Mouse (Mus musculus): ENCODE data around the gene 4932415D10Rik. TPM values are rescaled to one million over a fixed set of nuclear protein-coding genes. Genes with fewer than 3 reads are reported as not detected.

Gene 4932415D10Rik
- polyA plus RNA-seq (2012; rRNA removed), result not detected in 2 replicates

DNA sequence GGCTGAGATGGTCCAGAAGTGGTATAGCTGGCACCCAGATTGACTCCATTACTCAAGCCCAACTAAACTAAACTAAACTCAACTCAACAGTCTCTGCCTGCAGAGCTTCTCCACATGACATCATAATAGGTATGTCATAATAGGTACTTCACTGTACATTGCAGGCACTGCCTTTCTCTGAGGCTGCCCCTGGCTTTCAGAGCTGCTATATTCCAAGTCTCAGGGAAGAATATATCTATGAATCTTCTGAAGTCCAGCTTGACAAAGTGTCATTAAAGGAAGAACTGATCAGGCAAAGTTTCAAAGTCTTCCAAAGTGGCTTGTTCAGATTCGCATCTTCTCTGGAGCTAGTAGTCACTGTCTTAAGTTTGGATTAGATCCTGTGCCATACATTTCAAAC lies at the start of gene 4932415D10Rik:
TSS of gene 4932415D10Rik (minus strand) at position 101 of the 400 bp plus-strand sequence.
- WGBS, result 89% methylated on average over 1 of the region's 1 CpGs
- no peak within 1 kb of the TSS for H3K4me3 ChIP-seq (replicated peaks; ENCODE audit: insufficient read depth, low read depth, low read length)
- DNase-seq, result no peak
- no peak for TF ChIP-seq CTCF (IDR thresholded peaks at IDR 0.05; ENCODE audit: borderline replicate concordance, insufficient read depth, low read depth, low read length)
- no peak for TF ChIP-seq POLR2A (IDR thresholded peaks at IDR 0.05; ENCODE audit: borderline replicate concordance, insufficient read depth, low read length)
- H3K27ac ChIP-seq (ENCODE audit: insufficient read depth, low read length), result no peak within 1 kb of the TSS
- H3K27me3 ChIP-seq (ENCODE audit: control insufficient read depth, insufficient read depth, low read length), result no peaks in the 10 kb centered on the region
- H3K4me1 ChIP-seq (ENCODE audit: control insufficient read depth, insufficient read depth, low read length), result no peaks in the 10 kb centered on the region

- no peak for TF ChIP-seq POLR2A (IDR thresholded peaks at IDR 0.05; ENCODE audit: borderline replicate concordance, insufficient read depth, low read length)
- TF ChIP-seq CTCF (IDR thresholded peaks at IDR 0.05; ENCODE audit: borderline replicate concordance, insufficient read depth, low read depth, low read length), result no peak
- Histone ChIP-seq H3K4me3 (replicated peaks; ENCODE audit: insufficient read depth, low read depth, low read length) (no peak overlapping the region), H3K4me1 (ENCODE audit: control insufficient read depth, insufficient read depth, low read length) (no peaks in the 10 kb centered on the region), H3K27ac (ENCODE audit: insufficient read depth, low read length) (no peak overlapping the region), H3K27me3 (ENCODE audit: control insufficient read depth, insufficient read depth, low read length) (no peaks in the 10 kb centered on the region)
- 91% methylated on average over 9 of the region's 9 CpGs for WGBS
- no peak for DNase-seq
Measured at GRCm38 (mm10) chr10:82361911-82362310, 45.5 kb upstream of the 4932415D10Rik start.

GRCm38 (mm10) chr10:82355401-82355800 lies 39.0 kb upstream of the 4932415D10Rik start:
- WGBS, result 95% methylated on average over 4 of the region's 4 CpGs
- no peak for DNase-seq
- Histone ChIP-seq H3K27me3 (ENCODE audit: control insufficient read depth, insufficient read depth, low read length) (no peaks in the 10 kb centered on the region), H3K27ac (ENCODE audit: insufficient read depth, low read length) (no peak overlapping the region), H3K4me3 (replicated peaks; ENCODE audit: insufficient read depth, low read depth, low read length) (no peak overlapping the region), H3K4me1 (ENCODE audit: control insufficient read depth, insufficient read depth, low read length) (no peaks in the 10 kb centered on the region)
- TF ChIP-seq CTCF (IDR thresholded peaks at IDR 0.05; ENCODE audit: borderline replicate concordance, insufficient read depth, low read depth, low read length) (no peak), POLR2A (IDR thresholded peaks at IDR 0.05; ENCODE audit: borderline replicate concordance, insufficient read depth, low read length) (no peak)

GRCm38 (mm10) chr10:82354083-82355010 lies 38.0 kb upstream of the 4932415D10Rik start, which contains the start of gene Gm4924:
Gm4924 (plus strand) TSS chr10:82354255.
- Histone ChIP-seq H3K4me1 (ENCODE audit: control insufficient read depth, insufficient read depth, low read length) (no peaks in the 10 kb centered on the region), H3K27ac (ENCODE audit: insufficient read depth, low read length) (peak within 1 kb of the TSS; percentile 96), H3K27me3 (ENCODE audit: control insufficient read depth, insufficient read depth, low read length) (no peaks in the 10 kb centered on the region), H3K4me3 (replicated peaks; ENCODE audit: insufficient read depth, low read depth, low read length) (peak within 1 kb of the TSS; percentile 78)
- peak; percentile 88 to 90 for DNase-seq
- 3% methylated on average over 34 of the region's 34 CpGs for WGBS
- TF ChIP-seq POLR2A (IDR thresholded peaks at IDR 0.05; ENCODE audit: borderline replicate concordance, insufficient read depth, low read length) (peak; percentile 74; the same call in 1 of the 2 replicates), CTCF (IDR thresholded peaks at IDR 0.05; ENCODE audit: borderline replicate concordance, insufficient read depth, low read depth, low read length) (no peak)

- Histone ChIP-seq H3K27me3 (ENCODE audit: control insufficient read depth, insufficient read depth, low read length) (no peaks in the 10 kb centered on the region), H3K4me1 (ENCODE audit: control insufficient read depth, insufficient read depth, low read length) (no peaks in the 10 kb centered on the region), H3K27ac (ENCODE audit: insufficient read depth, low read length) (no peak overlapping the region), H3K4me3 (replicated peaks; ENCODE audit: insufficient read depth, low read depth, low read length) (no peak overlapping the region)
- 86% methylated on average over 5 of the region's 5 CpGs for WGBS
- TF ChIP-seq POLR2A (IDR thresholded peaks at IDR 0.05; ENCODE audit: borderline replicate concordance, insufficient read depth, low read length), result no peak
- no peak for TF ChIP-seq CTCF (IDR thresholded peaks at IDR 0.05; ENCODE audit: borderline replicate concordance, insufficient read depth, low read depth, low read length)
- DNase-seq, result no peak
Measured at GRCm38 (mm10) chr10:82329826-82330225, 13.4 kb upstream of the 4932415D10Rik start.

DNA sequence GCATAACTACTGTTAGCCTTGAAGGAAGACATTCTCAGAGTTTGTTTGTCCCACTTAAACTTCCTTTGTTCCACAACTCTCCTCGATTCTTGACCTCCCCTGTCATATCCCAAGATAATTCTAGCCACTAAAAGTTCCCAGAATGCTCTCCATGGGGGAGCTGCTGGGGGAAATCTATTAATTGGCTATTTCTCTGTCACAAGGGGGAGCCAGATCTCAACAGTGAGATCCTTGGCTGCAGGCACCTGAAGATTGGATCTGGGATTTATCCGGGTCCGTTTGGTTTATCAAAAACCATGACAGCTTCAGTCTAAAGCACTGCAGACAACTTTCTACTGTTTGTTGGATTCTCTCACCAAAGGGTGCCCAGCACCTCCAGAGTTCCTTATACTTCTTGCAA lies 3.8 kb upstream of the 4932415D10Rik start:
- no peak overlapping the region for H3K27ac ChIP-seq (ENCODE audit: insufficient read depth, low read length)
- TF ChIP-seq POLR2A (IDR thresholded peaks at IDR 0.05; ENCODE audit: borderline replicate concordance, insufficient read depth, low read length) (no peak), CTCF (IDR thresholded peaks at IDR 0.05; ENCODE audit: borderline replicate concordance, insufficient read depth, low read depth, low read length) (no peak)
- H3K4me3 ChIP-seq (replicated peaks; ENCODE audit: insufficient read depth, low read depth, low read length), result no peak overlapping the region
- 55% methylated on average over 3 of the region's 3 CpGs for WGBS
- no peak for DNase-seq
- H3K4me1 ChIP-seq (ENCODE audit: control insufficient read depth, insufficient read depth, low read length), result no peaks in the 10 kb centered on the region
- H3K27me3 ChIP-seq (ENCODE audit: control insufficient read depth, insufficient read depth, low read length), result no peaks in the 10 kb centered on the region

- TF ChIP-seq POLR2A (IDR thresholded peaks at IDR 0.05; ENCODE audit: borderline replicate concordance, insufficient read depth, low read length), result no peak
- TF ChIP-seq CTCF (IDR thresholded peaks at IDR 0.05; ENCODE audit: borderline replicate concordance, insufficient read depth, low read depth, low read length), result no peak
- Histone ChIP-seq H3K4me1 (ENCODE audit: control insufficient read depth, insufficient read depth, low read length) (no peaks in the 10 kb centered on the region), H3K27me3 (ENCODE audit: control insufficient read depth, insufficient read depth, low read length) (no peaks in the 10 kb centered on the region), H3K4me3 (replicated peaks; ENCODE audit: insufficient read depth, low read depth, low read length) (no peak overlapping the region), H3K27ac (ENCODE audit: insufficient read depth, low read length) (no peak overlapping the region)
- DNase-seq, result no peak
- 51% methylated on average over 2 of the region's 2 CpGs for WGBS
Measured at GRCm38 (mm10) chr10:82296440-82296839, 19.9 kb downstream of the 4932415D10Rik start.

DNA sequence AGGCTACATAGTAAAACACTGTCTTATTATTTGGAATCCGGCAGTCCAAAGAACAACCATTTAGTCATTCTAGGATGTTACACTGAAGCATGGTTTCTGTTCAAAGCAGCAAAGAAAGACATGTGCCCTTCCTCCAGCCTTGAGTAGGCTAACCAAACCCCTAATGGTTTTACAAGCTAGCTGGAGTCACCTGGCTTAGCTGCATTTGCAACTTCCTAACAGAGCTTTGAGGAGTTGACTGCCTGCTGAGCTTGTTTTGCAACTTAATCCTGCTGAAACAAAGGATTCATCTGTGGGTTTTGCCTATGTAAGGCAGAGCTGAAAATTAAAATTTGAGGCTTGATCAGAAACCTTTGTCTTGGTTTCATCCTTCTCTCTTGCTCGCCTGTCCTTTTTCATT lies 59.1 kb downstream of the 4932415D10Rik start:
- Histone ChIP-seq H3K4me3 (replicated peaks; ENCODE audit: insufficient read depth, low read depth, low read length) (no peak overlapping the region), H3K4me1 (ENCODE audit: control insufficient read depth, insufficient read depth, low read length) (no peaks in the 10 kb centered on the region), H3K27me3 (ENCODE audit: control insufficient read depth, insufficient read depth, low read length) (no peaks in the 10 kb centered on the region), H3K27ac (ENCODE audit: insufficient read depth, low read length) (no peak overlapping the region)
- DNase-seq, result no peak
- WGBS, result 90% methylated on average over 2 of the region's 2 CpGs
- TF ChIP-seq POLR2A (IDR thresholded peaks at IDR 0.05; ENCODE audit: borderline replicate concordance, insufficient read depth, low read length) (no peak), CTCF (IDR thresholded peaks at IDR 0.05; ENCODE audit: borderline replicate concordance, insufficient read depth, low read depth, low read length) (no peak)

All from cerebellum, adult 2 months (tissue).